Mouse (Mus musculus) embryonic facial prominence, embryonic 13.5 days (tissue): ENCODE data around the gene Slx1b. TPM values are rescaled to one million over a fixed set of nuclear protein-coding genes. Genes with fewer than 3 reads are reported as not detected.
A peak's percentile ranks its signal among the peaks of the same experiment; 100 is the strongest.

Experiments used
- ATAC-seq: fragments of 200-750 bp; cut with Nextera tagmentation; 2 replicates; pipeline ENCODE4 v1.8.0; 2017; ENCODE audit warnings: low read depth; ENCODE audit not compliant: insufficient number of reproducible peaks, insufficient read depth, low FRiP score, low TSS enrichment
- H3K27ac ChIP-seq: fragments of 300-500 bp; sonication (generic); 2 replicates; pipeline ENCODE4 v1.5.1; 2015; ENCODE audit warnings: moderate library complexity, mild to moderate bottlenecking, inconsistent platforms
- H3K27me3 ChIP-seq: fragments of 300-500 bp; sonication (generic); 2 replicates; pipeline ENCODE4 v1.6.1; 2015; ENCODE audit warnings: mild to moderate bottlenecking, inconsistent platforms
- H3K36me3 ChIP-seq: fragments of 300-500 bp; sonication (generic); 2 replicates; pipeline ENCODE4 v1.6.1; 2015; ENCODE audit warnings: mild to moderate bottlenecking, inconsistent platforms
- H3K4me1 ChIP-seq: fragments of 300-500 bp; sonication (generic); 2 replicates; pipeline ENCODE4 v1.6.1; 2015; ENCODE audit warnings: inconsistent platforms
- H3K4me2 ChIP-seq: fragments of 300-500 bp; sonication (generic); 2 replicates; pipeline ENCODE4 v1.6.1; 2015; ENCODE audit warnings: moderate library complexity, mild to moderate bottlenecking, inconsistent platforms
- H3K4me3 ChIP-seq: fragments of 300-500 bp; sonication (generic); 2 replicates; pipeline ENCODE4 v1.5.1; 2015; ENCODE audit warnings: mild to moderate bottlenecking, inconsistent platforms
- H3K9ac ChIP-seq: fragments of 300-500 bp; sonication (generic); 2 replicates; pipeline ENCODE4 v1.6.1; 2015; ENCODE audit warnings: mild to moderate bottlenecking, inconsistent platforms
- H3K9me3 ChIP-seq: fragments of 300-500 bp; sonication (generic); 2 replicates; pipeline ENCODE4 v1.6.1; 2016; ENCODE audit warnings: inconsistent platforms
- WGBS: fragments of 180-500 bp; shearing (Covaris S2); methylation state at CpG from one replicate; pipeline ENCODE4 v1.1.7; 2015; ENCODE audit warnings: mixed read lengths; 5-methylcytosine and 5-hydroxymethylcytosine counted together
- polyA plus RNA-seq: library from polyadenylated mRNA; unstranded; fragments of >200 nt; fragmentation: Nextera tagmentation; extraction: Ambion mirVana; gene quantifications from 2 replicates; pipeline ENCODE4 v1.2.1, GENCODE M21; 2015

The Slx1b gene
- polyA plus RNA-seq, 1 experiment from 2014 or later = 15.0 TPM

GRCm38 (mm10) chr7:126718787-126719337 is 23.3 kb upstream of the Slx1b start:
- ATAC-seq = no peak
- no peak overlapping the region for H3K4me2 ChIP-seq
- no peak overlapping the region for H3K9ac ChIP-seq
- no peak overlapping the region for H3K27ac ChIP-seq
- H3K4me1 ChIP-seq = no peaks in the 10 kb centered on the region
- H3K9me3 ChIP-seq = no peaks in the 10 kb centered on the region
- 96% methylated on average over 5 of the region's 5 CpGs for WGBS
- H3K4me3 ChIP-seq = no peak overlapping the region
- no peaks in the 10 kb centered on the region for H3K36me3 ChIP-seq
- no peaks in the 10 kb centered on the region for H3K27me3 ChIP-seq

DNA sequence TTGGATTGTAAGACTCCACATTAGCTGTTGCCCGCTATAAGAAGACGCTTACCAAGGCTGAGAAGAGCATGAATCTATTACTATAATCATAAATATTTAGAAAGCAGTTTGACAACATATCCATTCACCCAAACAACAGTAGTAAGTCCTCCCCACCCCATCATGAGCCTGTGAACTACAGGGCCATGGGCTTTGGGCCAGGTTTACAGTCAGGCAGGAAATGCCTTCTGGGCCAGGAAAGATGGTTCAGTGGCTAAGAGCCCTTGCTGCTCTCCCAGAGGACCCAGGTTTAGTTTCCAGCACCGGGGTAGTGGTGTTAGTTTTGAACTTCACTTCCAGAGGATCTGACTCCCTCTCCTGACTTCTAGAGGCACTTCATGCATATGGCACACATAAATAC is 22.0 kb upstream of the Slx1b start:
- Histone ChIP-seq H3K27ac (no peak overlapping the region), H3K27me3 (no peaks in the 10 kb centered on the region), H3K9ac (no peak overlapping the region), H3K36me3 (no peaks in the 10 kb centered on the region), H3K9me3 (no peaks in the 10 kb centered on the region), H3K4me2 (no peak overlapping the region), H3K4me1 (no peaks in the 10 kb centered on the region), H3K4me3 (no peak overlapping the region)
- 89% methylated on average over 3 of the region's 3 CpGs for WGBS
- no peak for ATAC-seq

- no peaks in the 10 kb centered on the region for H3K36me3 ChIP-seq
- 87% methylated on average over 4 of the region's 4 CpGs for WGBS
- no peak overlapping the region for H3K4me3 ChIP-seq
- no peak overlapping the region for H3K9ac ChIP-seq
- no peaks in the 10 kb centered on the region for H3K4me1 ChIP-seq
- H3K27ac ChIP-seq = no peak overlapping the region
- no peaks in the 10 kb centered on the region for H3K27me3 ChIP-seq
- ATAC-seq = no peak
- H3K4me2 ChIP-seq = no peak overlapping the region
- no peaks in the 10 kb centered on the region for H3K9me3 ChIP-seq
These were observed 20.1 kb upstream of the Slx1b start for GRCm38 (mm10) chr7:126715679-126716078.

DNA sequence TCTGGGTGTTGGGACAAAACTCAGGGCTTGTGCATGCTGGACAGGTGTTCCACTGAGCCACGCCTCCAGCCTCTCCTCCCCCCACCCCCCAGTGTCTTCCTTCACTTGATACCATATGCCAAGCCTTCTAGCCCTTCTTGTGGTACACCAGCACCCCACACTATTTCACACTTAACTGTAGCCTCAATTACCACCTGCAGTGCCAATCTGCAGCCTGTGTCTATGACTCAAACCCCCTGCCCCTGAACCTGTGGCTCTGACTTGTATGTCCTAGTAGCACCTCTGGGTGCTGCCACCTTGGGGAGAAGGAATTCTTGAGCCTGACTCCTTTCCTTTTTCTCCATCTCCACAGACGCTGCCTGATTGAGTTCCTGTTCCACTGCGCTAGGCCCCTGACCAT is 16.3 kb upstream of the Slx1b start:
- no peak for ATAC-seq
- H3K36me3 ChIP-seq = no peaks in the 10 kb centered on the region
- no peak overlapping the region for H3K9ac ChIP-seq
- no peak overlapping the region for H3K4me3 ChIP-seq
- no peak overlapping the region for H3K4me2 ChIP-seq
- 77% methylated on average over 3 of the region's 3 CpGs for WGBS
- no peaks in the 10 kb centered on the region for H3K4me1 ChIP-seq
- H3K27ac ChIP-seq = no peak overlapping the region
- H3K9me3 ChIP-seq = 0 out of 2 replicates have a peak, but pooled peaks cover 3% of the 10 kb centered on the region
- no peaks in the 10 kb centered on the region for H3K27me3 ChIP-seq

- no peaks in the 10 kb centered on the region for H3K36me3 ChIP-seq
- ATAC-seq = no peak
- peaks cover 9% of the 10 kb centered on the region for H3K27me3 ChIP-seq
These were observed 14.7 kb upstream of the Slx1b start for GRCm38 (mm10) chr7:126710266-126710665.

GRCm38 (mm10) chr7:126708175-126708952 is 12.8 kb upstream of the Slx1b start:
- no peak for ATAC-seq
- Histone ChIP-seq H3K9me3 (0 out of 2 replicates have a peak, but pooled peaks cover 3% of the 10 kb centered on the region), H3K27me3 (peaks cover 28% of the 10 kb centered on the region), H3K4me2 (no peak overlapping the region), H3K4me1 (peaks cover 13% of the 10 kb centered on the region), H3K9ac (no peak overlapping the region), H3K36me3 (no peaks in the 10 kb centered on the region), H3K4me3 (no peak overlapping the region), H3K27ac (no peak overlapping the region)
- WGBS = 87% methylated on average over 10 of the region's 10 CpGs

More at GRCm38 (mm10) chr7:126710266-126710665, 14.7 kb upstream of the Slx1b start:
- 74% methylated on average over 4 of the region's 4 CpGs for WGBS
- no peaks in the 10 kb centered on the region for H3K4me1 ChIP-seq
- H3K9ac ChIP-seq = no peak overlapping the region
- no peak overlapping the region for H3K4me2 ChIP-seq
- H3K27ac ChIP-seq = no peak overlapping the region
- no peak overlapping the region for H3K4me3 ChIP-seq
- 0 out of 2 replicates have a peak, but pooled peaks cover 3% of the 10 kb centered on the region for H3K9me3 ChIP-seq

GRCm38 (mm10) chr7:126707442-126708174 is 12.0 kb upstream of the Slx1b start, which contains the start of gene Coro1a:
Coro1a (minus strand) TSS chr7:126707787.
- no peak for ATAC-seq
- Histone ChIP-seq H3K4me2 (no peak within 1 kb of the TSS), H3K9me3 (0 out of 2 replicates have a peak, but pooled peaks cover 3% of the 10 kb centered on the region), H3K4me3 (no peak within 1 kb of the TSS), H3K4me1 (peaks cover 13% of the 10 kb centered on the region), H3K9ac (no peak within 1 kb of the TSS), H3K36me3 (no peaks in the 10 kb centered on the region), H3K27me3 (peaks cover 35% of the 10 kb centered on the region), H3K27ac (no peak within 1 kb of the TSS)
- WGBS = 88% methylated on average over 19 of the region's 19 CpGs

DNA sequence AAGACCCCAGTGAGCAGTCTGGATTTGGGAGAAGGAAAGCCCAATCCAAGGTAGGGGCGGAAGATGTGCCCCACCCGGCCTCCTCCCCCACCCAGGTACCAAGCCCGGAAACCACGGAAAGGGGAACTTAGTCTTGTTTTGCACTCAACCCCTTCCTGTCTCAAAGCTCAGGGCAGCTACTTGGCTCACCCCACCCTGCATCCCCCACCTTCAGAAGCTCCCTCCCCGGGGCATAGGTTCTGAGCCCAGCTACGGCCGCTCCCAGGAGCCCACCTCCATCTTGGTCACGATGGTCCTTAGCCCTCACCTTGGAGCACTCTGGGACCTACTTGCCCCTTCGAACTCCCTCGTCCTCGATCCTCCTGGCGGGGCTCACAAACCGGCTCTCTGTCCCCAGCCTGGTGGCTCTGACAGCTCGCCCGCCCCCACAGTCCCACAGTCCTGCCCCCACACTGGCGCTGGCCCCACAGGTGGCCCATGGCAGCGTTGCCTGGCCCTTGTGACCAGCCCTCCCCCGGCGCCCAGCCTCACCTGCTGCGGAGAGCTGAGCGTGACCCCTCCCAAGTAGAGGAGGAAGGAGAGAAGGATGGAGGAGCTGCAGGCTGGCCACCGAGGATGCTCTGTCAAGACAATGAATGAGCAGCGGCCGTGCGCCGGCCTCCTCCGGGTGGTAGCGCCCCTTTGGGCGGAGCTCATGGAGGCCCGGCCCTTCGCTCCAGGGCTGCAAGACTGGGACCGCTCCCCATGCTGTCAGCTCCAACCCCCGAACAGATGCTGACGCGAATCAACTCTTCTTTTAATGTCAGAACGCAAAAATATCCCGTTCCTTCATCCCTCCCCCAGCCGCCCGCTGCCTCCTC is 8.8 kb upstream of the Slx1b start:
- H3K4me1 ChIP-seq = peaks cover 20% of the 10 kb centered on the region
- 2% methylated on average over 39 of the region's 39 CpGs for WGBS
- H3K4me3 ChIP-seq = peak overlapping the region; percentile 54
- peaks cover 40% of the 10 kb centered on the region for H3K27me3 ChIP-seq
- H3K27ac ChIP-seq = no peak overlapping the region
- 0 out of 2 replicates have a peak, but pooled peaks cover 3% of the 10 kb centered on the region for H3K9me3 ChIP-seq
- ATAC-seq = peak; percentile 54
- H3K36me3 ChIP-seq = 0 out of 2 replicates have a peak, but pooled peaks cover 6% of the 10 kb centered on the region
- H3K9ac ChIP-seq = peak overlapping the region; percentile 77
- peak overlapping the region; percentile 98 for H3K4me2 ChIP-seq

- H3K4me3 ChIP-seq = peak overlapping the region; percentile 54
- H3K9ac ChIP-seq = peak overlapping the region; percentile 77
- H3K27me3 ChIP-seq = peaks cover 40% of the 10 kb centered on the region
- H3K27ac ChIP-seq = no peak overlapping the region
- H3K4me1 ChIP-seq = peaks cover 20% of the 10 kb centered on the region
- peak overlapping the region; percentile 98 for H3K4me2 ChIP-seq
- H3K9me3 ChIP-seq = no peaks in the 10 kb centered on the region
- no peak for ATAC-seq
- 11% methylated on average over 7 of the region's 7 CpGs for WGBS
- H3K36me3 ChIP-seq = 0 out of 2 replicates have a peak, but pooled peaks cover 10% of the 10 kb centered on the region
These were observed 8.1 kb upstream of the Slx1b start for GRCm38 (mm10) chr7:126703757-126704077.

- Histone ChIP-seq H3K27me3 (peaks cover 40% of the 10 kb centered on the region), H3K9ac (peak overlapping the region; percentile 77), H3K4me1 (peaks cover 20% of the 10 kb centered on the region), H3K27ac (no peak overlapping the region), H3K4me2 (peak overlapping the region; percentile 98), H3K36me3 (0 out of 2 replicates have a peak, but pooled peaks cover 10% of the 10 kb centered on the region), H3K4me3 (peak overlapping the region; percentile 6; the same call in 1 of the 2 replicates), H3K9me3 (no peaks in the 10 kb centered on the region)
- ATAC-seq = no peak
- 76% methylated on average over 12 of the region's 12 CpGs for WGBS
These were observed 7.5 kb upstream of the Slx1b start for GRCm38 (mm10) chr7:126702861-126703756.
